Comparison of ENCODE assay signal across 11 mouse cellular contexts in genomic region chr6:73047259-73047658, GRCm38 (mm10).
"Had no signal": no experiment of that assay in that cellular context is flagged by ENCODE, and none has a peak within 500 bp of the region (broad histone marks: within the 10 kb centered on the region; RNA-seq: fewer than 3 reads in every experiment).

No protein-coding gene starts in this region.

- H3K4me1 ChIP-seq: limb, embryonic 12.5 days; midbrain, embryonic 13.5 days; neural tube, embryonic 15.5 days had no signal

- H3K9ac ChIP-seq: limb, embryonic 12.5 days; liver, embryonic 14.5 days; midbrain, embryonic 13.5 days; neural tube, embryonic 15.5 days had no signal

- DNase-seq: liver; lung, adult 18-20 months; lung, postnatal 36 days; thymus, adult 18-20 months; thymus, postnatal 14 days had no signal

- ATAC-seq: hindbrain, postnatal 0 days; midbrain, embryonic 13.5 days had no signal

- H3K4me2 ChIP-seq: limb, embryonic 12.5 days; midbrain, embryonic 13.5 days; neural tube, embryonic 15.5 days had no signal

- H3K9me3 ChIP-seq: limb, embryonic 12.5 days; midbrain, embryonic 13.5 days; neural tube, embryonic 15.5 days had no signal

- H3K4me3 ChIP-seq: limb, embryonic 12.5 days; midbrain, embryonic 13.5 days; myocyte; neural tube, embryonic 15.5 days had no signal

- H3K27ac ChIP-seq: hindbrain, postnatal 0 days; limb, embryonic 12.5 days; liver, embryonic 14.5 days; midbrain, embryonic 13.5 days; neural tube, embryonic 15.5 days had no signal

- H3K36me3 ChIP-seq: limb, embryonic 12.5 days; midbrain, embryonic 13.5 days; neural tube, embryonic 15.5 days had no signal

- H3K27me3 ChIP-seq: limb, embryonic 12.5 days; midbrain, embryonic 13.5 days; neural tube, embryonic 15.5 days had no signal
